Mouse (Mus musculus) myocyte (in vitro differentiated cells): ENCODE results near the gene Snrk.

Experiments used
- MAX ChIP-seq: IDR thresholded peaks from one replicate; pipeline ENCODE4 v1.6.1; 2011; ENCODE audit warnings: low read depth, mild to moderate bottlenecking, control low read depth
- MYOD1 ChIP-seq, 3 experiments: IDR thresholded peaks; one replicate each; pipeline ENCODE4 v1.6.1; 2011; ENCODE audit warnings: control low read depth in 2 of 3, low read depth in 2 of 3, mild to moderate bottlenecking in 2 of 3, moderate library complexity in 1 of 3; ENCODE audit not compliant: insufficient read length in 2 of 3, control insufficient read depth in 1 of 3
- MYOG ChIP-seq, 3 experiments: IDR thresholded peaks; one replicate each; pipeline ENCODE4 v1.6.1; 2011; ENCODE audit warnings: control low read depth in 2 of 3, low read depth in 2 of 3, mild to moderate bottlenecking in 2 of 3; ENCODE audit not compliant: insufficient read length in 2 of 3, control insufficient read depth in 1 of 3, insufficient read depth in 1 of 3
- POLR2A ChIP-seq: IDR thresholded peaks from one replicate; pipeline ENCODE4 v1.6.1; 2011; ENCODE audit warnings: low read depth, mild to moderate bottlenecking, control low read depth, moderate library complexity; ENCODE audit not compliant: insufficient read length
- REST ChIP-seq: IDR thresholded peaks from one replicate; pipeline ENCODE4 v1.6.1; 2011; ENCODE audit warnings: mild to moderate bottlenecking, control low read depth, moderate library complexity; ENCODE audit not compliant: insufficient read depth, insufficient read length
- SRF ChIP-seq: IDR thresholded peaks from one replicate; pipeline ENCODE4 v1.6.1; 2011; ENCODE audit warnings: low read depth; ENCODE audit not compliant: control insufficient read depth, insufficient read length
- TCF12 ChIP-seq: IDR thresholded peaks from one replicate; pipeline ENCODE4 v1.6.1; 2011; ENCODE audit warnings: mild to moderate bottlenecking, control low read depth; ENCODE audit not compliant: poor library complexity, insufficient read depth, severe bottlenecking
- USF1 ChIP-seq: IDR thresholded peaks from one replicate; pipeline ENCODE4 v1.6.1; 2011; ENCODE audit warnings: low read depth, mild to moderate bottlenecking, control low read depth, moderate library complexity

DNA sequence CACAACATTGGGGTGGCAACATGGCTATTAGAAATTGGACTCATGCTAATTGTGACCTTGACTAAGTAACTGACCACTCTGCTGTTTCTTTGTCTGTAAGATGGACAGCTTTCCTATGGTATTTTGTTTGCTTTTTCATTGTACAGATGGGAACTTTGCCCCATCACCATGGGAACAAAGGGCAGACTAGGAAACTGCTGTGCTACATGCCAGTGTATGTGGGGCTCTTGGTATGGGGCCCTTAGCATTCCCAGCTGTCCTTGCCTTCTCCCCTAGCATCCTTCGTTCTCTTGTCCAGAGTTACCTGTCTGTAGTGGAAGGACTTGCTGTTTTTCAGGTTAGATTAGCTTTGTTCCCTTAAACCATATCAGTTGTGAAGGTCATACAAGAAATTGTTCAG lies 20.9 kb downstream of the Snrk start:
- no peak for TF ChIP-seq MYOG (IDR thresholded peaks at IDR 0.05; ENCODE audit: control insufficient read depth in 1 of 3, insufficient read depth in 1 of 3, insufficient read length in 2 of 3, low read depth in 2 of 3)
- no peak for TF ChIP-seq USF1
- TF ChIP-seq MAX, result no peak
- TF ChIP-seq POLR2A, result no peak
- TF ChIP-seq SRF, result no peak
- no peak for TF ChIP-seq TCF12
- no peak for TF ChIP-seq MYOD1 (IDR thresholded peaks at IDR 0.05; ENCODE audit: control insufficient read depth in 1 of 3, insufficient read length in 2 of 3, low read depth in 2 of 3)
- TF ChIP-seq REST, result no peak
